Mouse (Mus musculus): Measurements from ENCODE around the gene Sorbs1. TPM values are rescaled to one million over a fixed set of nuclear protein-coding genes. Genes with fewer than 3 reads are reported as not detected.

Gene Sorbs1
- polyA plus RNA-seq, 1 experiment = 111 TPM

GRCm38 (mm10) chr19:40310410-40311130 is 203.0 kb downstream of the Sorbs1 start:
- no peak overlapping the region for H3K4me3 ChIP-seq (ENCODE audit: insufficient read depth, low read length)
- TF ChIP-seq POLR2A (IDR thresholded peaks at IDR 0.05; ENCODE audit: low read depth, low read length) (no peak), CTCF (IDR thresholded peaks at IDR 0.05; ENCODE audit: borderline replicate concordance, insufficient read depth, low read length) (no peak)
- H3K4me1 ChIP-seq (ENCODE audit: control insufficient read depth, insufficient read depth, low read length) = no peaks in the 10 kb centered on the region
- no peak overlapping the region for H3K27ac ChIP-seq (ENCODE audit: insufficient read depth, low read length)

GRCm38 (mm10) chr19:40309911-40310310 is 203.7 kb downstream of the Sorbs1 start:
- Histone ChIP-seq H3K4me3 (ENCODE audit: insufficient read depth, low read length) (no peak overlapping the region), H3K27ac (ENCODE audit: insufficient read depth, low read length) (no peak overlapping the region), H3K4me1 (ENCODE audit: control insufficient read depth, insufficient read depth, low read length) (no peaks in the 10 kb centered on the region)
- no peak for TF ChIP-seq POLR2A (IDR thresholded peaks at IDR 0.05; ENCODE audit: low read depth, low read length)
- no peak for TF ChIP-seq CTCF (IDR thresholded peaks at IDR 0.05; ENCODE audit: borderline replicate concordance, insufficient read depth, low read length)

GRCm38 (mm10) chr19:40307550-40307949 is 206.0 kb downstream of the Sorbs1 start:
- no peak overlapping the region for H3K27ac ChIP-seq (ENCODE audit: insufficient read depth, low read length)
- no peak overlapping the region for H3K4me3 ChIP-seq (ENCODE audit: insufficient read depth, low read length)
- TF ChIP-seq POLR2A (IDR thresholded peaks at IDR 0.05; ENCODE audit: low read depth, low read length) (no peak), CTCF (IDR thresholded peaks at IDR 0.05; ENCODE audit: borderline replicate concordance, insufficient read depth, low read length) (no peak)
- H3K4me1 ChIP-seq (ENCODE audit: control insufficient read depth, insufficient read depth, low read length) = no peaks in the 10 kb centered on the region; the same call in 1 of the 2 replicates

GRCm38 (mm10) chr19:40306631-40307030 is 206.9 kb downstream of the Sorbs1 start:
- Histone ChIP-seq H3K27ac (ENCODE audit: insufficient read depth, low read length) (no peak overlapping the region), H3K4me1 (ENCODE audit: control insufficient read depth, insufficient read depth, low read length) (peaks cover 2% of the 10 kb centered on the region)
- TF ChIP-seq CTCF (IDR thresholded peaks at IDR 0.05; ENCODE audit: borderline replicate concordance, insufficient read depth, low read length) (no peak), POLR2A (IDR thresholded peaks at IDR 0.05; ENCODE audit: low read depth, low read length) (no peak)

GRCm38 (mm10) chr19:40305456-40305855 is 208.1 kb downstream of the Sorbs1 start:
- TF ChIP-seq CTCF (IDR thresholded peaks at IDR 0.05; ENCODE audit: borderline replicate concordance, insufficient read depth, low read length) (no peak), POLR2A (IDR thresholded peaks at IDR 0.05; ENCODE audit: low read depth, low read length) (no peak)
- H3K4me3 ChIP-seq (ENCODE audit: insufficient read depth, low read length) = no peak overlapping the region
- no peak overlapping the region for H3K27ac ChIP-seq (ENCODE audit: insufficient read depth, low read length)
- peaks cover 2% of the 10 kb centered on the region for H3K4me1 ChIP-seq (ENCODE audit: control insufficient read depth, insufficient read depth, low read length)

More at GRCm38 (mm10) chr19:40306631-40307030, 206.9 kb downstream of the Sorbs1 start:
- no peak overlapping the region for H3K4me3 ChIP-seq (ENCODE audit: insufficient read depth, low read length)

- H3K27ac ChIP-seq (ENCODE audit: insufficient read depth, low read length) = no peak overlapping the region
- no peak for TF ChIP-seq POLR2A (IDR thresholded peaks at IDR 0.05; ENCODE audit: low read depth, low read length)
- TF ChIP-seq CTCF (IDR thresholded peaks at IDR 0.05; ENCODE audit: borderline replicate concordance, insufficient read depth, low read length) = no peak
- peaks cover 2% of the 10 kb centered on the region for H3K4me1 ChIP-seq (ENCODE audit: control insufficient read depth, insufficient read depth, low read length)
- no peak overlapping the region for H3K4me3 ChIP-seq (ENCODE audit: insufficient read depth, low read length)
Observed at GRCm38 (mm10) chr19:40302916-40303315, 210.7 kb downstream of the Sorbs1 start.

- TF ChIP-seq POLR2A (IDR thresholded peaks at IDR 0.05; ENCODE audit: low read depth, low read length) = no peak
- no peak for TF ChIP-seq CTCF (IDR thresholded peaks at IDR 0.05; ENCODE audit: borderline replicate concordance, insufficient read depth, low read length)
- Histone ChIP-seq H3K4me1 (ENCODE audit: control insufficient read depth, insufficient read depth, low read length) (peaks cover 2% of the 10 kb centered on the region), H3K27ac (ENCODE audit: insufficient read depth, low read length) (no peak overlapping the region), H3K4me3 (ENCODE audit: insufficient read depth, low read length) (no peak overlapping the region)
Observed at GRCm38 (mm10) chr19:40302477-40302876, 211.1 kb downstream of the Sorbs1 start.

- no peak overlapping the region for H3K27ac ChIP-seq (ENCODE audit: insufficient read depth, low read length)
Observed at GRCm38 (mm10) chr19:40299983-40300759, 213.4 kb downstream of the Sorbs1 start.

GRCm38 (mm10) chr19:40299182-40299581 is 214.4 kb downstream of the Sorbs1 start:
- no peak for TF ChIP-seq CTCF (IDR thresholded peaks at IDR 0.05; ENCODE audit: borderline replicate concordance, insufficient read depth, low read length)
- TF ChIP-seq POLR2A (IDR thresholded peaks at IDR 0.05; ENCODE audit: low read depth, low read length) = no peak
- Histone ChIP-seq H3K4me3 (ENCODE audit: insufficient read depth, low read length) (no peak overlapping the region), H3K27ac (ENCODE audit: insufficient read depth, low read length) (no peak overlapping the region), H3K4me1 (ENCODE audit: control insufficient read depth, insufficient read depth, low read length) (peaks cover 2% of the 10 kb centered on the region)

More at GRCm38 (mm10) chr19:40299983-40300759, 213.4 kb downstream of the Sorbs1 start:
- TF ChIP-seq POLR2A (IDR thresholded peaks at IDR 0.05; ENCODE audit: low read depth, low read length) = no peak
- TF ChIP-seq CTCF (IDR thresholded peaks at IDR 0.05; ENCODE audit: borderline replicate concordance, insufficient read depth, low read length) = no peak
- Histone ChIP-seq H3K4me3 (ENCODE audit: insufficient read depth, low read length) (no peak overlapping the region), H3K4me1 (ENCODE audit: control insufficient read depth, insufficient read depth, low read length) (peaks cover 2% of the 10 kb centered on the region)

- H3K4me3 ChIP-seq (ENCODE audit: insufficient read depth, low read length) = no peak overlapping the region
- TF ChIP-seq POLR2A (IDR thresholded peaks at IDR 0.05; ENCODE audit: low read depth, low read length) = no peak
- no peak for TF ChIP-seq CTCF (IDR thresholded peaks at IDR 0.05; ENCODE audit: borderline replicate concordance, insufficient read depth, low read length)
- H3K27ac ChIP-seq (ENCODE audit: insufficient read depth, low read length) = no peak overlapping the region
- H3K4me1 ChIP-seq (ENCODE audit: control insufficient read depth, insufficient read depth, low read length) = peaks cover 2% of the 10 kb centered on the region
Observed at GRCm38 (mm10) chr19:40298574-40298973, 215.0 kb downstream of the Sorbs1 start.

Measured in embryonic fibroblast, embryonic 13.5 days (primary cell).